Mouse (Mus musculus) neural tube, embryonic 11.5 days (tissue): ENCODE data around the gene Gpr39. TPM values are rescaled to one million over a fixed set of nuclear protein-coding genes. Genes with fewer than 3 reads are reported as not detected.

Experiments used
- ATAC-seq: fragments of 200-750 bp; cut with Nextera tagmentation; 2 replicates; pipeline ENCODE4 v1.8.0; 2017; ENCODE audit warnings: moderate number of reproducible peaks, mild to moderate bottlenecking, moderate TSS enrichment, moderate library complexity; ENCODE audit not compliant: insufficient read depth, low FRiP score, low TSS enrichment
- DNase-seq: peaks from one replicate; pipeline ENCODE4 v3.0.0-alpha.2; 2015; ENCODE audit warnings: low spot score
- H3K27ac ChIP-seq: fragments of 300-500 bp; sonication (generic); 2 replicates; pipeline ENCODE4 v1.5.1; 2014; ENCODE audit warnings: low read depth, mild to moderate bottlenecking, low read length
- H3K27me3 ChIP-seq: fragments of 300-500 bp; sonication (generic); 2 replicates; pipeline ENCODE4 v1.6.1; 2014; ENCODE audit warnings: mild to moderate bottlenecking, low read length, mixed read lengths; ENCODE audit not compliant: control insufficient read depth, insufficient read depth
- H3K36me3 ChIP-seq: fragments of 300-500 bp; sonication (generic); 2 replicates; pipeline ENCODE4 v1.6.1; 2014; ENCODE audit warnings: mild to moderate bottlenecking, low read length, moderate library complexity, mixed read lengths; ENCODE audit not compliant: control insufficient read depth, insufficient read depth
- H3K4me1 ChIP-seq: fragments of 300-500 bp; sonication (generic); 2 replicates; pipeline ENCODE4 v1.6.1; 2014; ENCODE audit warnings: low read length, mixed read lengths; ENCODE audit not compliant: control insufficient read depth, insufficient read depth
- H3K4me2 ChIP-seq: fragments of 300-500 bp; sonication (generic); 2 replicates; pipeline ENCODE4 v1.6.1; 2014; ENCODE audit warnings: low read depth, mild to moderate bottlenecking, moderate library complexity
- H3K4me3 ChIP-seq: fragments of 300-500 bp; sonication (generic); 2 replicates; pipeline ENCODE4 v1.5.1; 2014; ENCODE audit warnings: low read depth, low read length
- H3K9ac ChIP-seq: fragments of 300-500 bp; sonication (generic); 2 replicates; pipeline ENCODE4 v1.6.1; 2014; ENCODE audit warnings: mild to moderate bottlenecking, low read length
- H3K9me3 ChIP-seq: fragments of 300-500 bp; sonication (generic); 2 replicates; pipeline ENCODE4 v1.6.1; 2016; ENCODE audit warnings: low read length; ENCODE audit not compliant: control insufficient read depth
- WGBS: fragments of 180-500 bp; shearing (Covaris S2); extraction: QIAGEN DNeasy Blood & Tissue Kit; methylation state at CpG from one replicate; pipeline ENCODE4 v1.1.7; 2014; 5-methylcytosine and 5-hydroxymethylcytosine counted together
- polyA plus RNA-seq: library from polyadenylated mRNA; unstranded; fragments of >200 nt; fragmentation: Nextera tagmentation; extraction: Ambion mirVana; gene quantifications from 2 replicates; pipeline ENCODE4 v1.2.1, GENCODE M21; 2014

The Gpr39 gene
- polyA plus RNA-seq, 1 experiment from 2014 or later, result not detected

GRCm38 (mm10) chr1:125730537-125730880 lies 53.7 kb downstream of the Gpr39 start:
- H3K27me3 ChIP-seq, result no peaks in the 10 kb centered on the region
- H3K4me2 ChIP-seq, result no peak overlapping the region
- no peak overlapping the region for H3K27ac ChIP-seq
- H3K4me1 ChIP-seq, result no peaks in the 10 kb centered on the region
- H3K9ac ChIP-seq, result no peak overlapping the region
- DNase-seq (no peak), ATAC-seq (no peak)
- H3K36me3 ChIP-seq, result no peaks in the 10 kb centered on the region
- H3K4me3 ChIP-seq, result no peak overlapping the region
- 86% methylated on average over 6 of the region's 6 CpGs for WGBS
- H3K9me3 ChIP-seq, result no peaks in the 10 kb centered on the region

GRCm38 (mm10) chr1:125731854-125732253 lies 55.1 kb downstream of the Gpr39 start:
- Histone ChIP-seq H3K4me1 (no peaks in the 10 kb centered on the region), H3K9ac (no peak overlapping the region), H3K27ac (no peak overlapping the region), H3K4me2 (no peak overlapping the region), H3K36me3 (no peaks in the 10 kb centered on the region), H3K27me3 (no peaks in the 10 kb centered on the region), H3K9me3 (no peaks in the 10 kb centered on the region), H3K4me3 (no peak overlapping the region)
- no peak for ATAC-seq
- DNase-seq, result no peak
- 48% methylated on average over 4 of the region's 4 CpGs for WGBS

- H3K4me2 ChIP-seq, result no peak overlapping the region
- no peak for DNase-seq
- H3K27ac ChIP-seq, result no peak overlapping the region
- H3K4me3 ChIP-seq, result no peak overlapping the region
- H3K9me3 ChIP-seq, result no peaks in the 10 kb centered on the region
- no peaks in the 10 kb centered on the region for H3K27me3 ChIP-seq
- H3K36me3 ChIP-seq, result no peaks in the 10 kb centered on the region
- no peaks in the 10 kb centered on the region for H3K4me1 ChIP-seq
- no peak overlapping the region for H3K9ac ChIP-seq
- WGBS, result 86% methylated on average over 4 of the region's 4 CpGs
- ATAC-seq, result no peak
These were observed 68.0 kb downstream of the Gpr39 start for GRCm38 (mm10) chr1:125744766-125745165.

GRCm38 (mm10) chr1:125755335-125755996 lies 78.7 kb downstream of the Gpr39 start:
- no peak overlapping the region for H3K9ac ChIP-seq
- H3K9me3 ChIP-seq, result no peaks in the 10 kb centered on the region
- no peak overlapping the region for H3K4me3 ChIP-seq
- no peak for DNase-seq
- ATAC-seq, result no peak
- H3K4me1 ChIP-seq, result no peaks in the 10 kb centered on the region
- 80% methylated on average over 4 of the region's 4 CpGs for WGBS
- no peak overlapping the region for H3K27ac ChIP-seq
- H3K36me3 ChIP-seq, result no peaks in the 10 kb centered on the region
- no peak overlapping the region for H3K4me2 ChIP-seq
- no peaks in the 10 kb centered on the region for H3K27me3 ChIP-seq

- DNase-seq (no peak), ATAC-seq (no peak)
- H3K36me3 ChIP-seq, result no peaks in the 10 kb centered on the region
- H3K4me3 ChIP-seq, result no peak overlapping the region
- H3K4me2 ChIP-seq, result no peak overlapping the region
- no peaks in the 10 kb centered on the region for H3K27me3 ChIP-seq
- no peak overlapping the region for H3K9ac ChIP-seq
- WGBS, result 87% methylated on average over 15 of the region's 15 CpGs
- no peak overlapping the region for H3K27ac ChIP-seq
- no peaks in the 10 kb centered on the region for H3K4me1 ChIP-seq
- no peaks in the 10 kb centered on the region for H3K9me3 ChIP-seq
These were observed 83.3 kb downstream of the Gpr39 start for GRCm38 (mm10) chr1:125759972-125760695.

- Histone ChIP-seq H3K9ac (no peak overlapping the region), H3K4me3 (no peak overlapping the region), H3K36me3 (no peaks in the 10 kb centered on the region), H3K27me3 (no peaks in the 10 kb centered on the region), H3K4me1 (no peaks in the 10 kb centered on the region), H3K27ac (no peak overlapping the region), H3K9me3 (no peaks in the 10 kb centered on the region), H3K4me2 (no peak overlapping the region)
- DNase-seq (no peak), ATAC-seq (no peak)
- whole genome bisulfite sequencing, result 73% methylated on average over 5 of the region's 5 CpGs
These were observed 83.9 kb downstream of the Gpr39 start for GRCm38 (mm10) chr1:125760696-125761025.

- Histone ChIP-seq H3K4me2 (no peak overlapping the region), H3K9me3 (no peaks in the 10 kb centered on the region), H3K9ac (no peak overlapping the region), H3K4me3 (no peak overlapping the region), H3K27ac (no peak overlapping the region), H3K27me3 (no peaks in the 10 kb centered on the region), H3K36me3 (no peaks in the 10 kb centered on the region), H3K4me1 (no peaks in the 10 kb centered on the region)
- no peak for DNase-seq
- no peak for ATAC-seq
- 78% methylated on average over 1 of the region's 1 CpGs for WGBS
These were observed 85.3 kb downstream of the Gpr39 start for GRCm38 (mm10) chr1:125762076-125762475.

DNA sequence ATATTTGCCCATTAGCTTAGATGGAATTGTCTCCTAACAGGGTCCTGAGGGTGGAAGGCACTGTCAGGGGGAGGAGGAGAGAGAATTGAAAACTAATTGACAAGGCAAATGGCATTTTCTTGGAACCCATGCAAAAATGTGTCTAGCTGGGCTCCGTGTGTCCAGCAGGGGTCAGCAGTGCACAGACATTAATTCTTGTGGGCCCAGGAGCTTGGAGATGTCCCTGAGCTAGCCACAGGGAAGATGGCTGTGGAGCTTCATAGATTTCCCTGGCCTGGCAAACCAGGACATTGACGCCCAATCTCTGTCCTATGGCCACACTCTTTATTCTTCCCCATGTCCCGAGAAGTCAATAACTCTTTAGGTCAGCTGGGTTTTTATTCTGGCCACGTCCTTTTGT lies 113.0 kb downstream of the Gpr39 start:
- ATAC-seq, result no peak
- WGBS, result 29% methylated on average over 4 of the region's 4 CpGs
- Histone ChIP-seq H3K27ac (no peak overlapping the region), H3K9me3 (no peaks in the 10 kb centered on the region), H3K4me1 (no peaks in the 10 kb centered on the region), H3K27me3 (no peaks in the 10 kb centered on the region), H3K4me2 (no peak overlapping the region), H3K9ac (no peak overlapping the region), H3K4me3 (no peak overlapping the region), H3K36me3 (no peaks in the 10 kb centered on the region)
- peak; percentile 79 for DNase-seq

GRCm38 (mm10) chr1:125800506-125800905 lies 123.7 kb downstream of the Gpr39 start:
- Histone ChIP-seq H3K4me3 (no peak overlapping the region), H3K27me3 (no peaks in the 10 kb centered on the region), H3K9me3 (no peaks in the 10 kb centered on the region), H3K9ac (no peak overlapping the region), H3K27ac (no peak overlapping the region), H3K36me3 (no peaks in the 10 kb centered on the region), H3K4me2 (no peak overlapping the region), H3K4me1 (no peaks in the 10 kb centered on the region)
- no peak for ATAC-seq
- WGBS, result 90% methylated on average over 5 of the region's 5 CpGs
- DNase-seq, result no peak
